Mouse (Mus musculus): ENCODE results near the gene Mapkapk2. TPM values are rescaled to one million over a fixed set of nuclear protein-coding genes. Genes with fewer than 3 reads are reported as not detected.

The Mapkapk2 gene
- polyA plus RNA-seq (2015; fragmentation: Illumina TruSeq; extraction: RNeasy Lipid Tissue Mini Kit (QIAGEN cat#74804); ENCODE audit: insufficient read depth, low read depth, low replicate concordance): 13.1 TPM

DNA sequence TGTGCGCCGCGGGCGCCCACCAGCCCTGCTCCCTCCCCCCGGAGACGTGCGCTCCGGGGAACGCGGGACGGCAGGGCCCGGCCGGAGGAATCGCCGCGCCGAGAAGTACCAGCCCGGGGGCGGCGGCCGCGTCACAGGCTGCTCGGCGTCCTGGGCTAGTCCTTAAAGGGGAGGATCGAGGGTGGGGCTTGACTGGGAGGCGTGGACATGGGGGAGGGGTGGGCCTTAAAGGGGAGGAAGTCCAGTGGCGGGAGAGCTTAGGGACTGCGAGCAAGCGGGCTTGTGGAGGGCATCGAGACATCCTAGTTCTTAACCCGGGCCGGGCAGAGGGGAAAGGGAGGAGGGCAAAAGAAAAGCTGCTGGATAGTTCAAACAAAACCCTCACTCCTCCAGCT is at the start of gene Mapkapk2:
Mapkapk2 (minus strand) TSS at position 127 of the 395 bp plus-strand sequence.

DNA sequence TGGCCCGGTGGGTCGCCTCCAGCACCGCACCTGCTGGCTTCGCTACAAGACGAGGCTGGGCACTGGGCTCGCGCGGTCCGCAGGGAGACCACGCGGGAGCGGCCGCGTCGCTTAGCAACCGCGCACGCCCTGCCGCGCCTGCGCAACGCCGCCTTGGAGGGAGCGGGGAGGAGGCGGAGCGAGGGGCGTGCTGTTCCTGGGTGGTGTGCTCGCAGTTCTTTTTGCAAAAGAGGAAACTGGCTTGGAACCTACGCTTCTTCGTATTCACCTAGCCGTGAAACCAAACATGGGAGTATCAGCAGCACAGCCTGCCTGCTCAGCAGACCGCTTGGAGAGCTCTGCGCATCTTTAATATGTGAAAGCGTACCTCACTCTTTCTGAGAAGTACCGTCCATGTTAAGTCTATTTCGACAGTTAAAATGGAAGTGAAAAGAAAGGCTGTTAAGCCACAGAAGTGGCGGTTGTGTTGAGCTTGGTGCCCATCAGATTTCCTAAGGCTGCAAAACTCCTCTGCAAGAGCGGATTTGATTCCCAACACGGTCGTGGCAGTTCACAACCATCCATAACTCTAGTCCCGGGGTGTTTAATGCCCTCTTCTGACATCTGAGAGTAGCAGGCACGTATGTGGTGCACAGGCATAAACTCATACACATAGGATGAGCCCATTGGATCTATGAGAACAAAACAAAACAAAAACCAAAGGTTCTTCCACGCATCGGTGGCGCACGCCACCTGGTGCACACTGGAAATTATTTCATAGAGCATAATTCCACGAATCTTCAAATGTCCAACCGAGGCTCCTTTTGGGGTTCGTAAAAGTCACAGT is 40.8 kb upstream of the Mapkapk2 start, which contains the start of gene Dyrk3:
Dyrk3 (minus strand) TSS at position 150 of the 826 bp plus-strand sequence.

DNA sequence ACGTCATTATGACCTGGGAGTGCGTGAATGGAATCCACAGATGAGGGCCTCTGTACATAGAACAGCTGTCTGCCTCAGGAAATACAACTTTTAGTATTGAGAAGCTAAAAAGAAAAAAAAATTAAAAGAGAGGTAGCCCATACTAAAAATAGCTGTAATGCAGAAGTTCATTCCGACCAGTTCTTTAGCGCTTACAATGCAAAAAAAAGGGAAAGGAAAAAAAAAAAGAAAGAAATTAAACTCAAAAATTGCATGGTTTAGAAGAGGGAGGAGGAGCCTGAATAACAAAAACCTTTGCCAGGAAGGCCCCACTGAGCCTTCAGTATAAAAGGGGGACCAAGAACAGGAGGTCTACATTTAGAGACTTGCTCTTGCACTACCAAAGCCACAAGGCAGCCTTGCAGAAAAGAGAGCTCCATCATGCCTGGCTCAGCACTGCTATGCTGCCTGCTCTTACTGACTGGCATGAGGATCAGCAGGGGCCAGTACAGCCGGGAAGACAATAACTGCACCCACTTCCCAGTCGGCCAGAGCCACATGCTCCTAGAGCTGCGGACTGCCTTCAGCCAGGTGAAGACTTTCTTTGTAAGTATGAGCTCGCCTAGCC is 78.0 kb downstream of the Mapkapk2 start, which contains the start of gene Il10:
Il10 (plus strand) TSS at position 354 of the 607 bp plus-strand sequence.

Other genes starting within 250 kb of the Mapkapk2 start
- 2.1 TPM for gene Fcmr, start 232.2 kb downstream of the Mapkapk2 start, polyA plus RNA-seq (2015; fragmentation: Illumina TruSeq; extraction: RNeasy Lipid Tissue Mini Kit (QIAGEN cat#74804); ENCODE audit: insufficient read depth, low read depth, low replicate concordance)
- gene Il24, start 210.4 kb downstream of the Mapkapk2 start, polyA plus RNA-seq (2015; fragmentation: Illumina TruSeq; extraction: RNeasy Lipid Tissue Mini Kit (QIAGEN cat#74804); ENCODE audit: insufficient read depth, low read depth, low replicate concordance): not detected
- not detected for gene Il20, start 186.4 kb downstream of the Mapkapk2 start, polyA plus RNA-seq (2015; fragmentation: Illumina TruSeq; extraction: RNeasy Lipid Tissue Mini Kit (QIAGEN cat#74804); ENCODE audit: insufficient read depth, low read depth, low replicate concordance)
- gene Il19, start 157.7 kb downstream of the Mapkapk2 start, polyA plus RNA-seq (2015; fragmentation: Illumina TruSeq; extraction: RNeasy Lipid Tissue Mini Kit (QIAGEN cat#74804); ENCODE audit: insufficient read depth, low read depth, low replicate concordance): not detected
- gene Il10, start 78.0 kb downstream of the Mapkapk2 start, polyA plus RNA-seq (2015; fragmentation: Illumina TruSeq; extraction: RNeasy Lipid Tissue Mini Kit (QIAGEN cat#74804); ENCODE audit: insufficient read depth, low read depth, low replicate concordance): not detected
- gene Dyrk3, start 40.5 kb upstream of the Mapkapk2 start, polyA plus RNA-seq (2015; fragmentation: Illumina TruSeq; extraction: RNeasy Lipid Tissue Mini Kit (QIAGEN cat#74804); ENCODE audit: insufficient read depth, low read depth, low replicate concordance): 0.26 TPM
- gene Eif2d, start 55.4 kb upstream of the Mapkapk2 start, polyA plus RNA-seq (2015; fragmentation: Illumina TruSeq; extraction: RNeasy Lipid Tissue Mini Kit (QIAGEN cat#74804); ENCODE audit: insufficient read depth, low read depth, low replicate concordance): 8.7 TPM
- gene Rassf5, start 147.4 kb upstream of the Mapkapk2 start, polyA plus RNA-seq (2015; fragmentation: Illumina TruSeq; extraction: RNeasy Lipid Tissue Mini Kit (QIAGEN cat#74804); ENCODE audit: insufficient read depth, low read depth, low replicate concordance): 2.6 TPM
- 5.6 TPM for gene Ikbke, start 181.8 kb upstream of the Mapkapk2 start, polyA plus RNA-seq (2015; fragmentation: Illumina TruSeq; extraction: RNeasy Lipid Tissue Mini Kit (QIAGEN cat#74804); ENCODE audit: insufficient read depth, low read depth, low replicate concordance)

Measured in pancreas, adult 10 weeks (tissue).